Mouse (Mus musculus) thymus, postnatal 10 days (tissue): ENCODE measurements around the gene Chrnd.

Source experiments
- DNase-seq, 2 experiments: peaks; one replicate each; pipeline ENCODE4 v3.0.0; 2021; ENCODE audit warnings: low spot score in 2 of 2

Gene Chrnd

DNA sequence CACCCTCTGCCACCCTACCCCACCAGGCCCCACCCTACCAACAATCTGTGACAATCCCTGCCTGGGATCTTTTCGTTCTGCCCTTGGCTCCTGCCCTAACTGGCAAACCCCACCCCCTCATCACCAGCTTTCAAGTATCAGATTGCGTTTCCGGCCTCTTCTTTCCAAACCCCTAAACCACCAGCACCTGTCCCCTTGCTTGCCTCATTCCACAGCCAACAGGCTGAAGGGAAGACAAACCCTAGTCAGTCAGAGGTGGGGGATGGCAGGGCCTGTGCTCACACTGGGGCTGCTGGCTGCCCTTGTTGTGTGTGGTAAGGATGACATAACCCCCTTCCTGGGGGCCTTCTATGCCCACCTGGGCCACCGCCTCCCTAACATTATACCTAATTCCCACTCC is at the start of gene Chrnd:
TSS of gene Chrnd (plus strand) at position 179 of the 400 bp plus-strand sequence.
- DNase-seq, result no peak

DNA sequence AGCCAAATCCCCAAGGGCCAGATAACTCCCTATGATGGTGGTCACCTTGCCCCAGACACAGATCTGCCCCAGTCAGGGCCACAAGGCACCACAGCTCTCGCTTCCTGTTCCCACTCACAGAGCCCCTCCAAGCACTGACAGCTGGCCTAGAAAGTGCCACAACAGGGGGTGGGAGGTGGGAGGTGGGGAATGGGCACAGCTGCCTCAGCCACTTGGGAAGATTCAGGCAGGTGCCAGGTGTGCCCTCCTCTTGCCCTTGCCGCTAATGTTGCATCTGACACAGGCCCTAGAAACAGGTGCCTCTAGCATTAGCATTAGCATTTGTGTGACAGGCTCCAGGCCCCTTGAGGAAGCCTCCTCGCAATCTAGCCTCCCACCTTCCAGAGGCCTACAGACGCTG is 48.9 kb upstream of the Chrnd start:
- no peak for DNase-seq

DNA sequence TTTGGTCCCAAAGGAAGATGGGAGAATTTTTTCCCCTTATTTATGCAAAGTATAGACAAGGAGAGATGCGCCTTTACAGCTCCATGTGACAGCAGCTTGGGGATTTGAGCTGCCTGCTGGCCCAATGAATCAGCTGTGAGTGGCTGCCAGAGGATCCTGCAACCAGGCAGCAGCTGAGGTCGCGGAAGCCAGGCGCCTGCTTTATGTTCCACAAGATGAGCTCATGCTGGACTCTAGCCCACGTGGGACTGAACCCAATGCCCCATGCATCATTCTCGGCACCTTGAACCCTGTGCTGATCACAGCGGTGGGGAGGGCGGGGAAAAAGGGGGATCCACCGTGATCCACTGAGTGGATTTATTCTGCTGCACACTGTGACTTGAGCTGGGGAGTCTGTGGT is 48.0 kb upstream of the Chrnd start:
- no peak for DNase-seq

DNA sequence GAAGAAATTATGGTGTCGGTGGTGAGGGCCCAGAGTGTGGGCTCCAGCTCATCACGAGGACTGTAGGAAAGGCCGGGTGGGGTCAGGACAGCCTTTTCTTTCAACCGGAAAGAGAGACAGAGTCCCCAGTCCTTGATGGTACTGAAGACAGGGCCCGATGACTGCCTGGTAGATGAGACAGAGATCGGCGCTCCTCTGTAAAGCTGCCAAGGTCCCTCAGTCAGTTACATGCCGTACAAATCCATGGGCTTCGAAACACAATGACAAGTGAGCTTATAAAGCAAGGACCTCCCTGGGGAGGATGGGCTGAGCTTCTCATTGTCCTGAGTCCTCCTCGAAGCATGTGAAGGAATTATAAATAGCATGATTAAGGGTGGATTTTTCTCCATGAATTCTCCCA is 47.3 kb upstream of the Chrnd start:
- no peak for DNase-seq

DNA sequence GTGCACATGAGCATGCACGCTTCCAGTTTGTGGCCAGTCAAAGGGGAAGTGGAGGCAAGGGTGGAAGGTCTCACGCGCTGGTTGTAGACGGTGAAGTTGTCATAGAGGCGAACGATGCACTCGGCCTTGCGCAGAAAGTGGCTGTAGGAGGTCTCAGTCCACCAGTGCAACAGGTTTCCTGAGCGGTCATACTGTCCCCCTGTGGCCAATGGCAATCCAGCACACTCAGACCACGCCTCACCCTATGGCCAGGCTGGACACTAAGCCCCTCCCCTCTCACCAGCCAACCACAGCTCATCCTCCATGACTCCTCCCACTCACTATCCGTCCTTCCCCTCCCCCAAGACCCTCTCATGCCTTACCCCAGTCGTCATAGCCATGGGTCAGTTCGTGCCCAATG is 41.0 kb upstream of the Chrnd start:
- DNase-seq, result no peak

DNA sequence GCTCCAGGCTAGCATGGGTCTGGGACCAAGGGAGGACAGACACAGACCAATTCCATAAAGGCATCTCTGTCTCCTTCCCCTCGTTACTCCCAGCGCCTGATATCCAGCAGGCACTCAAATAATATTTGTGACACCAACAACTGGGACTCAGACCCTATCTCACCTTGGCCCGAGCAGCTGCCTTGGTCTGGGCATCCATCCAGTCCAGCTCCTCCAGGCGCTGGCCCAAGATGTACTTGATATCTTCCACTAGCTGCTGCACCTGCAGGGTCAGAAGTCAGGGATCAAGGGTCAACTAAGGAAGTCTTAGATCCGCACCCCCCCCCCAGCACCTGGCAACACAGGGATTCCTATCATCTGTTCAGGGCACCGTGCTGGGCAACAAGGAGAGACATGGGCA is 39.1 kb upstream of the Chrnd start:
- DNase-seq, result no peak

DNA sequence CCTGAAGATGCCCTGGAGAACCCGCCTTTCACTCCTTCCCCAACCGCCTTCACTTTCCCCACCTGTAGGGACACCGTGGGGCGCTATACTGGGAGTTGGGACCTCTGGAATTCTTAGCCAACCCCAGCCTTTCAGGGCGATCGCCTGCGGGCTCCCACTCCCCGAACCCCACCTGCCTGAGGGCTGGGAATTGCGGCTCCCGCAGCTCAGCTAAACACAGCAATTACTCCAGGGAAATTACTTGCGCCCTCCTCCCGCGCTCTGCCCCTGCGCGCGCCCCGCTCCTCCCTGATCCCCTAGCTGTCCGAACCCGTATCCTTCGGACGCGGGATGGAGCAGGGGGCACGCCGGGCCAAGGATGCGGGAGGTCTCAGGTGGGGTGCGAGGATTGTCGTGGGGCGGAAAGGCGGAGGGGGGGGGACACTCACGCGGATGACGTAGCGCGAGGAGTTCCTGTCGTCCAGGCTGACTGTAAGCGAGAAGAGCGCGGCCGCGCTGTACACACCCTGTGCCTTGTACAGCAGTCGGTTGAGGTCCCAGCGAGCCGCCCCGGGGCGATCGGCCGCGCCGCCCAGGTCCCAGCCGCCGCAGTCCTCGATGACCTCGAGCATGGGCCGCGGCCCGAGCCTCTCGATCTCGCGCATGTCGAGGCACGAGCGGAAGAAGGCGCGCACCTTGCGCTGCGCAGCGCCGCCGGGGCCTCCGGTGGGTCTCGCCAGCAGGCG is 36.5 kb upstream of the Chrnd start:
- DNase-seq, result no peak

DNA sequence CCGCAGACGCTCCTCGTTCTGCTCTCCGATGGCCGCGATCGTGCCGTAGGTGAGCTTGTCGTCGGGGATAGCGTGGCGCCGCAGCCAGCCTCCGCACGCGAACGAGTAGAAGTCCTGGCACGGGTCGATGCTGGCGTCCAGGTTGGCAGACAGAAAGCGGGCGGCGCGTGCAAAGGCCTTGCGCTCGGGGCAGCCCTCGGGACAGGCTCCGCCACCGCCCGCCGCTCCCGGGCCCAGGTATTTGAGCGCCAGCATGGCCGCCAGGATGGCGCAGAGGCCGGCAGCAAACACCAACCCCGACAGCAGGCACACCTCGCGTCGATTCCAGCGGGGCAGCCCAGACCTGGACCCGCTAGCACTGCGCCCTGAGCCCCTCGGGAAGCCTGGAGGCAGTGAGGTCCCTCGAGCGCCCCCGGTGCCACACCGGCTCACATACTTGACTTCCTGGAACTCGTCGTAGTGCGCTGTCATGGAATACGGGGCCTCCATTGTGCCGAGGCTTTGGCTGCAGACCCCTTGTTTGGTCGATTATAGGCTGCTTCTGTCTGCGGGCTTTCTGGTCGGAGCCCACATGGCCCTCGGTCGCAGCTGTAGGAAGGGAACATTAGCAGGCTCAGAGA is 35.8 kb upstream of the Chrnd start:
- DNase-seq, result no peak

DNA sequence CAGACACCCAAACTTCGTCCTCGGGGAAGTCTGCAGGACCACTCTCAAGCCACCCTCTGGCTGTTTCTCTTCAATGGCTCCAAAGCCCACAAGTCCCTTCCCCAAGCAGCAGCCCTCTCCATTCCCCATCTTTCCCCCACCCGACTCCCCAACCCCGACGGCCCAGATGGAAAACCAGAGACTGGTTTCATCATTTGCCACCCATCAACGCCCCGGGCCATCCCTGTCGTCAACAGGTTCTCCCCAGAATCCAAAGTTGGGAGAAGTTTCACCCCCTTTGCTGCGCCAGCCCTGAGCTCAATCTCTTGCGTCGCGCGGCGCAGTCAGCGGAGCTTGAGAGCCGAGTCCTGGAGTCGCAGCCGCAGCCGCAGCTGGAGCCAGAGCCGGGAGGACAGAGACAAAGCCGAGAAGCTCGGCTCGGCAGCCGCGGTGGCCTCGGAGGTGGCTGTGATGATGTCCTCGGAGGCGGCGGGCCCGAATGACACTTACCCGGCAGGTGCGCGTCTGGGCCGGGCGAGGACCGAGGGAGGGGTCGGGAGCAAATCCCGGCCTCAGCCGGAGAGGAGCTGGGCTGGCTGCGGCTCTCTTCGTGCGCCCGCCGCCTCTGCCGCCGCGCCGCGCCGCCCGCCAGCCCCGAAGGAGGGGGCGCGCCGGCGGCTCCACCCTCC is 34.7 kb upstream of the Chrnd start:
- DNase-seq, result no peak

DNA sequence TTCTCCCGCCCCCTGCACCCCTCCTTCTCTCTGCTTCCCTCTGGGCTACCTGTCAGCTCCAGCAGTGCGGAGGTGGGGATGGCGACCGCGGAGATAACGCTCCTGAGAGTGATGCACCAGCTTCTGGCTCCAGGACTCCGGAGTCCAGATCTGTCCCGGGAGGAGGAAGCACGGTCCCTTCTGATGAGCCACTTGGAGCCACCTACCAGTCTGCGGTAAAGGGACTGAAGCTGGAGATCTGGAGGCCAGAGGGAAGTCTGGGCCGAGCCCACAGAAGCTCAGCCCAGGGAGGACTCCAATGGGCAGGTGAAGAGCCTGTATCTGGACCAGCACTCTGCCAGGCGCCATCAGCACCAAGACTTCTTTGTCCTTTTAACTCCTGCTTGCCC is 34.2 kb upstream of the Chrnd start, which contains the start of gene Ecel1:
TSS of gene Ecel1 (minus strand) at position 323 of the 389 bp plus-strand sequence.
- no peak for DNase-seq

DNA sequence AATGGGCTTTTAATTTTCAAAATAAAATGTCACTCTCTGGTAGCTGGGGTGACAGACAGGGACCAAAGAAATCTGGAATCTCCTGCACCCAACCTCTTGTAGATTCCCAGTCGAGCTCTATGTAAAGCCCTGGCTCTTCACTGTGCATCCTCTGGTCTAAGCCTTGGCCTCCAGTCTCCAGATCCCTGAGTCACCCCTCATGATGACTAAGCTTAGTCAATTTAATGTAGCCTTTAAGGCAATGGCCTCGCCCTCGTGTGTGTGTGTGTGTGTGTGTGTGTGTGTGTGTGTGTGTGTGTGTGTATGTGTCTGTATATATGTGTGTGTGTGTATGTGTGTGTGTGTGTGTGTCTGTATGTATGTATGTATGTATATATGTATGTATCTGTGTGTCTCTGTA is 31.0 kb upstream of the Chrnd start:
- no peak for DNase-seq

DNA sequence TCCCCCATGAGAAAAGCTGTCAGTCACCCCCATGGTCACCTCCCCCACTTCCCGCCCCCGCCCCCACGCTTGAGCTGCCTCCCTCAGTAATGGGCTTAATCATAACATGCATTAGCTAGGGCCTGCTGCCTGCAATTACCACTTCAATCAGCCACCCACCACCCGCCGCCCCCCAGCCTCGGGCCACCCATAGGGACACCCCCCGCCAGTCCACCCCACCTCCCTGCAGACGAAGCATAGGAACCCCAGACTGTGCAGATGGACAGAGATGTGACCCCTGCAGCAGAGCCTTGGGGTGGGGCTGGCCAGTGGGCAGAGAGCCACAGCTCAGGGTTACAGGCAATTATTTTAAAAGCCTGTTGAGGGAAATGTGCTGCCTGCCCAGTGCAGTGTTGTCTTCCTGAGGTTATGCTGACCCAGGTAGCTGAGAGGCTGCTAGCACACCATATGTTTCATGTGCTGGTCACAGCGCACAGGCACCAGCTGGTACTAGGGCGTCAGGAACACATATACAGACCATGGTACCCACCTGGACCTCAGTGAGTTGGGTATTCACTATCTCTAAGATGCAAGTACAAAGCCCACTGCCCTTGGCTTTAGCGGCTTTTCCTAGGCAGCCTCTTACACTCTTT is 26.1 kb upstream of the Chrnd start:
- DNase-seq, result no peak

DNA sequence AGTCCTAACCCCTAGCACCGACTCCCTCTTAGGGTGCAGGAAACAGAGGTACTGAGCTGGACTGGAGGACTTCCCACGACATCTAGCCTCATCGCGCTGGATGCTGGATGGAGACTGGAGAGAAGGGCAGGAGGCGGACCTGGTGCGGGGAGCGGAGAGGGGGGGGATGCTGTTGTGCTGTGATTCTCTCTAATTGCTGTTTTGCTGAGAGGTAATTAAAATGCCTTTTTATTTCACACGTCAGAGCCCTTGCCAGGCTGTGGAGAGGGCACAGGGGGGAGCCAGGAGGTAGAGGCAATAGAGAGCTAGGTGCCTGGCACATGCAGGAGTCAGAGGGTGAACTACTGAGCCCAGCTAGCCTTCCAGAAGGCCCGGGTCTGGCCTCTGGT is 25.6 kb upstream of the Chrnd start:
- DNase-seq, result no peak

DNA sequence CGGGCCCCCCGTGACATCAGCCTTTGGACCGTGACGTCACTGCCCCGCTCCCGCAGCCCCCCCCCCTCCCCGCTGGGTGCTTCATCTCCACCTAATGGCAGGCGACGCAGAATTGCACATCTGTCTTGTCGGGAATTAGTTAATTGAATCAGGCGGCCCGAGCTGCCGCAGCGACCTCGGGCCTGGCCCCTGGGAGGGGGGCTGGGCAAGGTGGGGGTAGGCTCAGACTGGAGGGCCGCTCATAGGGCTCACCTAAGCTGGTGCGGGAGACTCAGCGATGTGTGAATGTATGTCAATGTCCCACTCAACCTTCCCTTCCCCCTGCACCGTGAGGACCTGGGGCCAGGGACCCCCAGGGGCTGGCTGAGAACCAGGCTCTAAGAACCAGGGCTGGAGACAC is 19.9 kb upstream of the Chrnd start:
- no peak for DNase-seq

DNA sequence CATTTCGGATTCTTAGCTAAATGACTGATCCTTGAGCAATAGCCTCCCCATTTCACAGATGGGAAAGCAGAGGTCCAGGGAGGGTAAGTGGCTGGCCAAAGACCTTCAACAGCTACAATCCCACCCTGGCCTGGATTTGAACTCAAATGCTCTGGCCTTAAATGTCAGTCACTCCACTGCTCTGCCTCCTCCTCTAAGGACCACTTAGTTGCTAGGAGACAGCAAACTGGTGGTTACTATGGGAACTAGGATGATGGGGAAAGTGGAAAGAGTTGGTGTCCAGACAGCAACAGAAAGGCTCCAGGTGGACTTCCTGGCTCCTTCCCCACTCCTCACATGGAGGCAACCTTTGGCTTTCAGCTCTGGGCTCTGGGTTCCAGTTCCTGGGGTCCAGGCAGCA is 19.1 kb upstream of the Chrnd start:
- DNase-seq, result no peak

DNA sequence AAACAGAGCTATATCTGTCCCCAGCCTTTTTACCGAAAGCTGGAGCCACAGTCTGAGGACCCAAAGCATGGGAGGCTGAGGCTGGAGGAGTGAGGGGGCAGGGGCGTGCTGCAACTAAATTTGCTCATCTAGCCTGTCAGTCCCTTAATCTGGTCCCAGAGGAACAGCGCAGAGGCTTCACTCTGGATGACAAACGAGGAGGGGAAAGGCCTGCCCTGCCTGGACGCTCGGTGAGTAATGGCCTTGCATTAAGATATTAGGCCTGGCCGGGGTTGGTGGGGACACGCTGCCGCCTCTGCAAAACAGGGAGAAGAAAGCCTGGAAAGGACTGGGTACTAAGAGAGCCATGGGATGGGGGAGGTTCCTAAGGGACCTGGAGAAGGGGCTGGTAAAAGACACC is 18.1 kb upstream of the Chrnd start:
- no peak for DNase-seq

DNA sequence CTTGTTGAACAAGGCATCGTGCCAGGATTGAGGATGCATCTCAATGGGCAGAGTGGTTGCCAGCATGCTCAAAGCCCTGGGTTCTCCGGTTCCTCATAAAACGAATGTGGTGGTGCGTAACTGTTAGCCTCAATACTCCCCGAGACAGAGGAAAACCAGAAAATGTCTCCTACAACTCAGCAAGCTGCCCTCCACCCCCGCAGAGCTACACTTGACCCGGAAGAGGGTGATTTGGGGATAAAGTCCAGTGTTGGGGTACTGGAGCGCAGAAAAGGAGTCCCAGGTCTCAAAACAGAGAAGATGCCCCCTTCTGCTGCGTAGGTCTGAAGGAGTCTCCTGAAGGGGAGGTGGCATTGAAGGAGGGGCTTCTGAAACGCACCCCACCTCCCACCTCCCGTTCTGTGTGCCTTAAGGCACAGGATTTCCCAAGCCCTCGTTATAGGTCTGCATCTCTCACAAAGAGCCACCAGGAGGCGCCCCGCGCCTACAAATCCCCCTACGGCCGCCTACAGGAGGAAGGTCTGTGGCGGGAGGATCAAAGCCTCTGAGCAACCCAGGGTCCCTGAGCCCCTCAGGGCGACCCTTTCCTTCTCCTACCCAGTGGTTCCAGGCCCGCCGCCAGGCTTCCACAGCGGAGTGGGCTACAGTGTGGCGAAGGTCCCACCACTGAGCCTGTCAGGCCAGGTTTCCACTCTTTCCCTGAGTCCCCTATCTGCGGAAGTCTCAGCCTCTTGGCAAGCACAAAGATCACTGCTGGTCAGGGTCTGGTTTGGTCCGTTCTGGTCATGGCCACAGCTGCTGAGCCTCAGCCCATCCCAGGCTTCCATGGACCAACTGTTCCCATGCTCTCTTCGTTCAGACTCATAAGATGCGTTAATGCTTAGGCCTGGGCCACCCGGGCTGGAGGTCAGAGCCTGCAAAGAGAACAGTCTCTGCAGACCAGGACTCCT is 16.1 kb upstream of the Chrnd start:
- DNase-seq, result peak; percentile 34 to 70

DNA sequence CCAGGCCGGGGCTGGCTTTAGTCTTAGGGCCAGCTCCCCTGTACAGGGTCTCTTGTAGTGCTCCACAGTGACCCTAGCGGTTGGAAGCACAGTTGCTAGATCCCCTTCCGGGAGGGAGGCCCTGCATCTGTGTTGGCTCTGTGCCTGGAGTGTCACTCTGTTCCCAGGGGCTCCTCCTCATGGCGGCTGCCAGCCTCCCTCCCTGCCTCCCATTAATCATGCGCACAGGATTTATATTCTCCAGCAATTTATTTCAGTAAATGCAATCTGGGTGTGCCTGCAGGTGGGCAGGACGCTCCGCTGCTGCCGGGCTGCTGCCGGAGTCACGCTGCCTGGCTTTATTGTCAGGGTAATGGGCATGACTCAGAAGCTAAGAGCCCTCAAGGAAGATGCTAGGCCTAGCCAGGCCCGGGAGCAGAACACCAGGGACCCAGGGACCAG is 14.5 kb upstream of the Chrnd start:
- no peak for DNase-seq

DNA sequence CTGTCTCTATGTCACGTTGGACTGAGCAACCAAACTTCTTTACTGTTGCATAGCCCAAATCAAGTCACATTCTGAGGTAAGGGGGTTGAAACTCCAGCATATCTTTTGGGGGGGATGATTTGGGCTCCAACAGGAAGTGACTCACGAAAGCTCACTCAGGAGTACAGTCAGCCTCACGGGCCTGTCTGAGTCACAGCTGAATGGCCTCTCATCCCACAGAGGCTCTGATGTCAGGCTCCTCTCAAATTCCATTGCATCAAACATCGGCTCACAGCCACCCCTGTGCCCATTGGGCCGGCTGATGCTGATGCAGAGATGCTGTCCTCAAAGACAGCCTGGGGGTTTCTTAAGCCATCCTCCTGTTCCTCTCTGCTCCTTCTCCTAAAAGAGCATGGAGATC is 9.5 kb upstream of the Chrnd start:
- DNase-seq, result no peak

DNA sequence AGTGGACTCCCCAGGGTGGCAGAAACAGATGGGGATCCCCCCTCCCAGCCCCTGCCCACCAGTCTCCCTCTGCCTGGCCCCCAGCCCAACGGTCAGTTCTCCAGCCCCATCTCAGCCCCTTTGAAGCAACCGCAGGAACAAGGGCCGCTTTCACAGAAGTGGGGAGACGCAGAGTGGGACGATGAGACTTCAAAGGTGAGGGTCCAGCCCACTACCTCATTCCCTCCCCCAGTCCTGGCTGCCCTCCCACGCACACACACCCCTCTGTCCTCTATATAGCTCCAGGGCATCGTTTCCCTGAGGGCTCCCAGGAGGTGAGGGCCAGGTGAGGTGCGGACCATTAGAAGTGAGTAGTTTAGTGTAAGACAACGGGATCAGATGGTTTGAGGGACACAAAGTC is 7.4 kb upstream of the Chrnd start, which contains the start of gene Prss56:
TSS of gene Prss56 (plus strand) at position 301 of the 400 bp plus-strand sequence.
- DNase-seq, result no peak

DNA sequence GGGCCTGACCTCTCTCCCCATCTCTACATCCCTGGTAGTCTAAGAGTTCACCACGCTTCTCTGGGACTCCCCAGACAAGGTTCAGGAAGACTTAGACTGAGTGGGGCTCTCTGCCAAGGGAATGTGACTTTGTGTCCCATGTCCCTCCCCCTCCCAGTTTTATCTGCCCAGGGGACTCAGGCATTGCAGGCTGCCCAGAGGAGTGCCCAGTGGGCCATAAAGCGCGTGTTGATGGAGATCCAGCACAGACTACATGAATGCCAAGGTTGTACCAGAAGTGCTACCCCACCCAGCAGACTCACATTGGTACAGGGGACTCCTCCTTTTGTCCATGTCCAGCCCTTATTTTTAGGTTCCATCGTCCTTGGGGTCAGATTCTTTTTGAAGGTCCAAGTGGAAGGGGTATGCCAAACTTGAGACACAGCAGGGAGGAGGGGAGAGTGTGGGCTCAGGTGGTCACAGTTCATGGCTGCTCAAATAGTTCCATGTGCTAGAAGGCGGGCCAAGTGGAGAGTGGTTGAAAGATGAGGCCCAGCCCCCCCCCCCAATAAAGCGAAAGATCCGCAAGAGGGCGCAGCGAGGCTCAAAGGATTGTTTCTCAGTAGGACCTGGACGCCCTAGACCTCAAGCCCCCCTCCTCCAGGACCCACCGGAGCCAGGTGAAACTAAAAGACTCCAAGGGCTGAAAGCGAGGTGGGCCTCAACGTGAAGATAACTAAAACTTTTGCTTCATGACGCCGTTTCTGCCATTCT is 6.2 kb upstream of the Chrnd start:
- DNase-seq, result no peak
